Mouse (Mus musculus): ENCODE results near the gene Strn4. TPM values are rescaled to one million over a fixed set of nuclear protein-coding genes. Genes with fewer than 3 reads are reported as not detected.

The Strn4 gene
- polyA plus RNA-seq, 1 experiment from 2014 or later: 101 TPM

GRCm38 (mm10) chr7:16875326-16875725 lies 59.6 kb downstream of the Strn4 start:
- H3K36me3 ChIP-seq: peaks cover 40% of the 10 kb centered on the region
- H3K27me3 ChIP-seq (ENCODE audit: insufficient read depth, poor library complexity, severe bottlenecking): no peaks in the 10 kb centered on the region
- H3K27ac ChIP-seq: peak overlapping the region; percentile 96
- no peaks in the 10 kb centered on the region for H3K9me3 ChIP-seq
- H3K4me1 ChIP-seq: peaks cover 20% of the 10 kb centered on the region
- under 1% methylated on average over 36 of the region's 42 CpGs for WGBS
- no peak for DNase-seq (ENCODE audit: low spot score)
- peak overlapping the region; percentile 84 for H3K4me3 ChIP-seq

DNA sequence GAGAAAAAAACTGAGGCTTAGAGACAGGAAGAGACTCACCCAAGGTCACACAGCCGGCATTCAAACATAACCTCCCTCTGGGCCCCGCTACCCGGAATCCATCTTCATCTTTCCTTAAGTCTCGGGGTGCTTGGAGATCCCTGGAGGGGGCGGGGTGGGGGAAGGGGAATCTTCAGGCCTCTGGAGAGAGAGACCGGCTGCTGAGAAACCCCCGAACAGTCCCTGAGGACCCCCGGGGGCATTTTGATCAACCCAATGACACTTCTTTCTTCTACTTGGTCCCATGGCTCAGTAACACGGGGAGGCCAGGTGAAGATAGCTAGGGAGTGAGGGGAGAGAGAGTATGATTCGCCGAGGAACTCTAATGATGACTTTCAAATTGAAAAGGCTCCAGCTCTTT lies 60.3 kb downstream of the Strn4 start:
- peak overlapping the region; percentile 96 for H3K27ac ChIP-seq
- H3K4me1 ChIP-seq: peaks cover 27% of the 10 kb centered on the region
- H3K9me3 ChIP-seq: no peaks in the 10 kb centered on the region
- 5% methylated on average over 11 of the region's 11 CpGs for WGBS
- H3K36me3 ChIP-seq: peaks cover 35% of the 10 kb centered on the region
- H3K27me3 ChIP-seq (ENCODE audit: insufficient read depth, poor library complexity, severe bottlenecking): no peaks in the 10 kb centered on the region
- H3K4me3 ChIP-seq: peak overlapping the region; percentile 84
- DNase-seq (ENCODE audit: low spot score): no peak

- H3K4me1 ChIP-seq: peaks cover 30% of the 10 kb centered on the region
- H3K27ac ChIP-seq: peak overlapping the region; percentile 96
- H3K4me3 ChIP-seq: peak overlapping the region; percentile 84
- WGBS: 4% methylated on average over 13 of the region's 13 CpGs
- H3K9me3 ChIP-seq: no peaks in the 10 kb centered on the region
- peak; percentile 85 for DNase-seq (ENCODE audit: low spot score)
- H3K36me3 ChIP-seq: peaks cover 35% of the 10 kb centered on the region
- no peaks in the 10 kb centered on the region for H3K27me3 ChIP-seq (ENCODE audit: insufficient read depth, poor library complexity, severe bottlenecking)
These were observed 60.9 kb downstream of the Strn4 start for GRCm38 (mm10) chr7:16876608-16877007.

DNA sequence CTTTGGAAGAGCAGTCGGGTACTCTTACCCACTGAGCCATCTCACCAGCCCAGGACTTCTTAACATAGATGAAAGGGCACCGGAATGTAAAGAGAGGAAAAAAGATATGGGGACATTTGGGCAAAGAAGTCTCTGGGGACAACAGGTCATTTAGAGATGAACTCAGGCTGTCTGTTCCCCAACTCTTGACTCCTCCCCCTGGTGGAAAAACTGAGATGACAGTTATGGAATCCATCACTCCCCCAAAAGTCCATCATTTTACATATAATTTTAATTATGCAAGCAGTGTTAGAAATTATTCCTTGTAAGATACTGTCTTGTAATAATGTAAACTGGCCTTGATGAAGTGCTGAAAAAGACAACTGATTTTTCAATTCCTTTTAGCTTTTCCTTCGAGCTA lies 62.0 kb downstream of the Strn4 start:
- H3K36me3 ChIP-seq: peaks cover 38% of the 10 kb centered on the region
- H3K4me3 ChIP-seq: no peak overlapping the region
- peaks cover 38% of the 10 kb centered on the region for H3K4me1 ChIP-seq
- no peaks in the 10 kb centered on the region for H3K27me3 ChIP-seq (ENCODE audit: insufficient read depth, poor library complexity, severe bottlenecking)
- no peak overlapping the region for H3K27ac ChIP-seq
- H3K9me3 ChIP-seq: no peaks in the 10 kb centered on the region
- WGBS: 73% methylated on average over 3 of the region's 3 CpGs
- DNase-seq (ENCODE audit: low spot score): no peak

DNA sequence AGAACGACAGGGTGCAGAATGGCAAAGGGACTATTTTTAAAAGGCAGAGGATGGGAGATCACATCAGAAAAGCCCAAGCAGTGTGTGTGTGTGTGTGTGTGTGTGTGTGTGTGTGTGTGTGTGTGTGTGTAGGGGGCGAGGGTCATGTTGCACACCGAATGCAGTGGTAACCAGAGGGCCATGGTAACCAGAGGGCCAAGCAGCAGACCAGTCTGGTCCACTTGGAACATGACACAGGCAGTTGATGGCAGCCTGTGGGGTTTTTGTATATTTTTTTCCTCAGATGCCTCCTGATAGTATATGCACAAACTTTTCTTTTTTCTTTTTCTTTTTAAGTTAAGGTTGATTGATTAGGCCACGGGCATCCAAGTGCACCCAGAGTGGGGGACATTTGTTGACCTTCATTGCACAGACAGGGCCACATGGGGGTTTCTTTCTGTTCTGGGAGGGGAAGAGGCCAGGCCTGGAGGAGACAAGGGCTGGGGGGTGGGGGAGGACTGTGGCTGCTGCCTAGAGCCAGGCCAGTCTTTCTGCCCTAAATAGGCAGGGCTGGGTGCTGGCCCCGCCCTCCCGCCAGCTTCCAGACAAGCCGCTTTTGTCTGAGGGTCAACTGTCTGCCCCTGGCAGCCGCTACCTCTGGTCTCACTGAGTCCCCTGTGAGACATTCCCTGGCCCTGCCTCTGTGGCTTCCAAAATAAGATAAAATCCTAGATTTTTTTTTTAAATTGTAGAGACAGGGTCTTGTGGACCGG lies 64.3 kb downstream of the Strn4 start:
- 14% methylated on average over 9 of the region's 9 CpGs for WGBS
- peak; percentile 94 for DNase-seq (ENCODE audit: low spot score)
- Histone ChIP-seq H3K9me3 (peaks cover under 1% of the 10 kb centered on the region; the same call in 1 of the 2 replicates), H3K27ac (peak overlapping the region; percentile 90), H3K27me3 (ENCODE audit: insufficient read depth, poor library complexity, severe bottlenecking) (peaks cover 11% of the 10 kb centered on the region), H3K36me3 (peaks cover 60% of the 10 kb centered on the region), H3K4me1 (peaks cover 47% of the 10 kb centered on the region), H3K4me3 (no peak overlapping the region)

DNA sequence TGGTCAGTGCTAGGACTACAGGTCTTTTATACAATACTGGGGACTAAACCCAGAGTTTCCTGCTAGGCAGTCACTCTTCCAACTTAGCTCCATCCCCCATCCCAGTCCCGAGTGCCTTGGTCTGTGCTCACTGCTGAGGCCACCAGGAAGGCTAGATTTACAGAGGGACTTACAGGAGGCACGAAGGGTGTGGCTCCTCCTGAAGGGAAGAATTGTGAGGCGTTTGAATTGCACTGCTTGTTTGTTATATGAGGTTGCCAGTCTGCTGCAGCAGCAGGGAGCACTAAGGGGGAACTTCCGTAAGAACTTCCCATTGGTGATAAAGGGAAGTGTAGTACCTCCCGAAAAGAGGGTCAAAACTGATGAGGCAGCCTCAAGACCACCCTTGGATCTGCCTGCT lies 64.9 kb downstream of the Strn4 start:
- Histone ChIP-seq H3K4me3 (peak overlapping the region; percentile 19; the same call in 1 of the 2 replicates), H3K4me1 (peaks cover 53% of the 10 kb centered on the region)

DNA sequence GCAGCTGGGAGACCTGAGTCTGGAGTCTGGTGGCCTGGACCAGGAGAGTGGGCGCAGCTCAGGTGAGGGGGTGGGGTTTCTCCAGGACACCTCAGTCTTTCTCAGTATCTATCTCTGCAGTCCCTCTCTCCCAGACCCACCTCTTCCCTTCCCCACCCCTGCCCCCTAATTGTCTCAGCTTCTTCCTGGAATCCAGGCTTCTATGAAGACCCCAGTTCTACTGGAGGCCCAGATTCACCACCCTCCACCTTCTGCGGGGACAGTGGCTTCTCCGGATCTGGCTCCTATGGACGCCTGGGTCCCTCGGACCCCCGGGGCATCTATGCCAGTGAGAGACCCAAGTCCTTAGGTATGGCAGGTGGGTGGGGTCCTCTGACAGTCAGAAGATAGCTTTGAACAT lies 67.5 kb downstream of the Strn4 start:
- H3K27ac ChIP-seq: peak overlapping the region; percentile 26; the same call in 1 of the 2 replicates
- H3K4me3 ChIP-seq: 0 out of 2 replicates have a peak overlapping the region, but pooled peaks have one; percentile 4
- no peak for DNase-seq (ENCODE audit: low spot score)
- peaks cover 86% of the 10 kb centered on the region for H3K36me3 ChIP-seq
- peaks cover 47% of the 10 kb centered on the region for H3K4me1 ChIP-seq
- peaks cover 12% of the 10 kb centered on the region for H3K9me3 ChIP-seq
- H3K27me3 ChIP-seq (ENCODE audit: insufficient read depth, poor library complexity, severe bottlenecking): peaks cover 31% of the 10 kb centered on the region
- WGBS: 88% methylated on average over 6 of the region's 6 CpGs

More for the DNA sequence above, 64.9 kb downstream of the Strn4 start:
- peaks cover 18% of the 10 kb centered on the region for H3K27me3 ChIP-seq (ENCODE audit: insufficient read depth, poor library complexity, severe bottlenecking)
- peaks cover 6% of the 10 kb centered on the region for H3K9me3 ChIP-seq
- H3K27ac ChIP-seq: peak overlapping the region; percentile 90
- DNase-seq (ENCODE audit: low spot score): no peak
- 25% methylated on average over 5 of the region's 5 CpGs for WGBS
- H3K36me3 ChIP-seq: peaks cover 67% of the 10 kb centered on the region

- WGBS: 68% methylated on average over 4 of the region's 4 CpGs
- Histone ChIP-seq H3K9me3 (peaks cover 12% of the 10 kb centered on the region), H3K4me1 (peaks cover 54% of the 10 kb centered on the region), H3K27ac (0 out of 2 replicates have a peak overlapping the region, but pooled peaks have one; percentile 83), H3K27me3 (ENCODE audit: insufficient read depth, poor library complexity, severe bottlenecking) (peaks cover 31% of the 10 kb centered on the region), H3K36me3 (peaks cover 82% of the 10 kb centered on the region), H3K4me3 (no peak overlapping the region)
- DNase-seq (ENCODE audit: low spot score): no peak
These were observed 68.6 kb downstream of the Strn4 start for GRCm38 (mm10) chr7:16884334-16884733.

DNA sequence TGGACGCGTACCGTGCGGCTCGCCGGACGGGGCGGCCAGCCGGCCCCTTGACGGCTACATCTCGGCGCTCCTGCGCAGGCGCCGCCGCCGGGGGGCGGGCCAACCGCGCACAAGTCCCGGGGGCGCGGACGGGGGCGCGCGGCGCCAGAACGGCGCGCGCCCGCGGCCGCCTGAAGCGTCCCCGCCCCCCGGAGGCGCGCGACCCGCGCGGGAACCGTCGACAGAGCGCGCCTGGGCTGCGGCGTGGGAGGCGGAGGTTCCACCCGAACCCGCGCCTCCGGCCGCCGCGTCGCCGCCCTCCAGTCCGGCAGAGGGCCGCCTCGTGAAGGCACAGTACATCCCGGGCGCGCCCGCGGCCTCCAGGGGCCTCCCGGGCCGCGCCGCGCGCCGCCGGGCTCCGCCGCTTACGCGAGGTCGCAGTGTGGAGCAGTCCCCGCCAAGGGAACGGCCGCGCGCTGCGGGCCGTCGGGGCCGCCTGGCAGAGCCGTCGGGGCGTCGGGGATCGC lies 69.6 kb downstream of the Strn4 start:
- Histone ChIP-seq H3K4me3 (peak overlapping the region; percentile 49), H3K4me1 (peaks cover 47% of the 10 kb centered on the region), H3K27me3 (ENCODE audit: insufficient read depth, poor library complexity, severe bottlenecking) (peaks cover 31% of the 10 kb centered on the region), H3K9me3 (peaks cover 12% of the 10 kb centered on the region), H3K27ac (peak overlapping the region; percentile 83), H3K36me3 (peaks cover 86% of the 10 kb centered on the region)
- no peak for DNase-seq (ENCODE audit: low spot score)
- WGBS: 28% methylated on average over 95 of the region's 95 CpGs

DNA sequence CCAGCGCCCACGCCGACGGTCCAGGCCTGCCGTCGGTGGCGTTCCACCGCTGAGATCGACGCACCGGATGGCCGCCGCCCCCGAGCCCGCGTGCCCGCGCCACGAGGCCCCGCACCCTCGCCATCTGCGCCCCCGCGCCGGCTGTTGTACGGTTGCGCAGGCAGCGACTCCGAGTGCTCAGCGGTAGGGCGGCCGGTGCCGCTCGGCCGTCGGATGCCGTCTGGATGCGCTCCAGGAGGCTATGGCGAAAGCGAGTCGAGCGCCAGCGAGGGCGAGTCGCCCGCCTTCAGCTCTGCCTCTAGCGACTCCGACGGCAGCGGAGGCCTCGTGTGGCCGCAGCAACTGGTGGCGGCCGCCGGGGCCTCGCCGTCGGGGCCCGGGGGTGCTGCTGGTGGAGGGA lies 70.2 kb downstream of the Strn4 start:
- no peak for DNase-seq (ENCODE audit: low spot score)
- H3K36me3 ChIP-seq: peaks cover 85% of the 10 kb centered on the region
- peak overlapping the region; percentile 83 for H3K27ac ChIP-seq
- H3K4me3 ChIP-seq: peak overlapping the region; percentile 49
- WGBS: 50% methylated on average over 59 of the region's 59 CpGs
- H3K9me3 ChIP-seq: peaks cover 12% of the 10 kb centered on the region
- peaks cover 31% of the 10 kb centered on the region for H3K27me3 ChIP-seq (ENCODE audit: insufficient read depth, poor library complexity, severe bottlenecking)
- peaks cover 47% of the 10 kb centered on the region for H3K4me1 ChIP-seq

Other genes starting within 250 kb of the Strn4 start
- 18.3 and 20.0 TPM in 2 replicates for gene Arhgap35, start 200.9 kb upstream of the Strn4 start, polyA plus RNA-seq (2016; fragmentation: Nextera tagmentation; extraction: Ambion mirVana)
- 0.19 and 0.30 TPM in 2 replicates for gene Ceacam15, start 140.2 kb upstream of the Strn4 start, polyA plus RNA-seq (2016; fragmentation: Nextera tagmentation; extraction: Ambion mirVana)
- gene Ceacam9, start 94.0 kb upstream of the Strn4 start, polyA plus RNA-seq (2016; fragmentation: Nextera tagmentation; extraction: Ambion mirVana): not detected in 2 replicates
- 243 and 270 TPM in 2 replicates for gene Ap2s1, start 77.5 kb upstream of the Strn4 start, polyA plus RNA-seq (2016; fragmentation: Nextera tagmentation; extraction: Ambion mirVana)
- 47.0 TPM in 2 replicates for gene Slc1a5, start 34.5 kb upstream of the Strn4 start, polyA plus RNA-seq (2016; fragmentation: Nextera tagmentation; extraction: Ambion mirVana)
- gene Fkrp, start 843 bp downstream of the Strn4 start, polyA plus RNA-seq (2016; fragmentation: Nextera tagmentation; extraction: Ambion mirVana): 29.5 and 36.7 TPM in 2 replicates
- gene Prkd2, start 27.0 kb downstream of the Strn4 start, polyA plus RNA-seq (2016; fragmentation: Nextera tagmentation; extraction: Ambion mirVana): 8.9 and 9.4 TPM in 2 replicates
- 5.0 and 7.2 TPM in 2 replicates for gene Dact3, start 59.4 kb downstream of the Strn4 start, polyA plus RNA-seq (2016; fragmentation: Nextera tagmentation; extraction: Ambion mirVana)
- 3.0 and 6.3 TPM in 2 replicates for gene Gng8, start 75.9 kb downstream of the Strn4 start, polyA plus RNA-seq (2016; fragmentation: Nextera tagmentation; extraction: Ambion mirVana)
- gene Ptgir, start 90.6 kb downstream of the Strn4 start, polyA plus RNA-seq (2016; fragmentation: Nextera tagmentation; extraction: Ambion mirVana): 0.15 and 0.51 TPM in 2 replicates
- 114 and 117 TPM in 2 replicates for gene Calm3, start 108.2 kb downstream of the Strn4 start, polyA plus RNA-seq (2016; fragmentation: Nextera tagmentation; extraction: Ambion mirVana)
- 1.7 and 2.2 TPM in 2 replicates for gene Pnmal2, start 128.8 kb downstream of the Strn4 start, polyA plus RNA-seq (2016; fragmentation: Nextera tagmentation; extraction: Ambion mirVana)
- gene Pnmal1, start 143.8 kb downstream of the Strn4 start, polyA plus RNA-seq (2016; fragmentation: Nextera tagmentation; extraction: Ambion mirVana): 0.16 and 0.30 TPM in 2 replicates
- gene Gm42372, start 167.2 kb downstream of the Strn4 start, polyA plus RNA-seq (2016; fragmentation: Nextera tagmentation; extraction: Ambion mirVana): 0.22 and 0.24 TPM in 2 replicates
- 13.3 and 19.7 TPM in 2 replicates for gene Ccdc8, start 176.8 kb downstream of the Strn4 start, polyA plus RNA-seq (2016; fragmentation: Nextera tagmentation; extraction: Ambion mirVana)
- gene Ppp5c, start 212.0 kb downstream of the Strn4 start, polyA plus RNA-seq (2016; fragmentation: Nextera tagmentation; extraction: Ambion mirVana): 112 and 124 TPM in 2 replicates
- gene Hif3a, start 246.5 kb downstream of the Strn4 start, polyA plus RNA-seq (2016; fragmentation: Nextera tagmentation; extraction: Ambion mirVana): 18.2 and 31.3 TPM in 2 replicates